Mouse (Mus musculus) forebrain, embryonic 14.5 days (tissue): ENCODE results near the gene Rac2. TPM values are rescaled to one million over a fixed set of nuclear protein-coding genes. Genes with fewer than 3 reads are reported as not detected.

Experiments used
- ATAC-seq: fragments of 200-750 bp; cut with Nextera tagmentation; 2 replicates; pipeline ENCODE4 v1.8.0; 2017; ENCODE audit warnings: mild to moderate bottlenecking, moderate library complexity
- DNase-seq: peaks from one replicate; pipeline ENCODE4 v3.0.0-alpha.2; 2015; ENCODE audit warnings: low spot score
- H3K27ac ChIP-seq: fragments of 300-500 bp; sonication (generic); 2 replicates; pipeline ENCODE4 v1.5.1; 2014; ENCODE audit warnings: low read depth, mild to moderate bottlenecking, control low read depth, low read length, moderate library complexity
- H3K27me3 ChIP-seq: fragments of 300-500 bp; sonication (generic); replicated peaks from 2 replicates; pipeline ENCODE4 v1.6.1; 2014; ENCODE audit warnings: low read length, control low read depth, mixed read lengths; ENCODE audit not compliant: control insufficient read depth, insufficient read depth
- H3K36me3 ChIP-seq: fragments of 300-500 bp; sonication (generic); 2 replicates; pipeline ENCODE4 v1.6.1; 2014; ENCODE audit warnings: low read length, control low read depth; ENCODE audit not compliant: control insufficient read depth, insufficient read depth
- H3K4me1 ChIP-seq: fragments of 300-500 bp; sonication (generic); 2 replicates; pipeline ENCODE4 v1.6.1; 2014; ENCODE audit warnings: antibody characterized with exemption, low read length, control low read depth; ENCODE audit not compliant: control insufficient read depth, insufficient read depth
- H3K4me2 ChIP-seq: fragments of 300-500 bp; sonication (generic); 2 replicates; pipeline ENCODE4 v1.6.1; 2014; ENCODE audit warnings: mild to moderate bottlenecking, control low read depth, low read length
- H3K4me3 ChIP-seq: fragments of 300-500 bp; sonication (generic); 2 replicates; pipeline ENCODE4 v1.5.1; 2014; ENCODE audit warnings: low read depth, low read length, control low read depth
- H3K9ac ChIP-seq: fragments of 300-500 bp; sonication (generic); 2 replicates; pipeline ENCODE4 v1.6.1; 2014; ENCODE audit warnings: mild to moderate bottlenecking, low read length, control low read depth, moderate library complexity
- H3K9me3 ChIP-seq: fragments of 300-500 bp; sonication (generic); replicated peaks from 2 replicates; pipeline ENCODE4 v1.6.1; 2016; ENCODE audit warnings: low read length, control low read depth, mixed read lengths; ENCODE audit not compliant: control insufficient read depth
- WGBS: fragments of 180-500 bp; shearing (Covaris S2); extraction: QIAGEN DNeasy Blood & Tissue Kit; methylation state at CpG from one replicate; pipeline ENCODE4 v1.1.7; 2014; 5-methylcytosine and 5-hydroxymethylcytosine counted together
- polyA plus RNA-seq: library from polyadenylated mRNA; unstranded; fragments of >200 nt; fragmentation: Nextera tagmentation; extraction: Ambion mirVana; gene quantifications from 2 replicates; pipeline ENCODE4 v1.2.1, GENCODE M21; 2014

Gene Rac2
- polyA plus RNA-seq, 1 experiment from 2014 or later = 5.9 TPM

GRCm38 (mm10) chr15:78599529-78600193 lies 27.1 kb upstream of the Rac2 start:
- H3K4me2 ChIP-seq = no peak overlapping the region
- no peaks in the 10 kb centered on the region for H3K9me3 ChIP-seq
- WGBS = 81% methylated on average over 13 of the region's 13 CpGs
- no peak overlapping the region for H3K4me3 ChIP-seq
- DNase-seq = no peak
- no peaks in the 10 kb centered on the region for H3K36me3 ChIP-seq
- H3K27ac ChIP-seq = no peak overlapping the region
- no peaks in the 10 kb centered on the region for H3K27me3 ChIP-seq
- no peaks in the 10 kb centered on the region for H3K4me1 ChIP-seq
- no peak overlapping the region for H3K9ac ChIP-seq
- no peak for ATAC-seq

- H3K27ac ChIP-seq = no peak overlapping the region
- no peaks in the 10 kb centered on the region for H3K27me3 ChIP-seq
- DNase-seq (no peak), ATAC-seq (no peak)
- H3K9ac ChIP-seq = no peak overlapping the region
- H3K9me3 ChIP-seq = no peaks in the 10 kb centered on the region
- H3K4me3 ChIP-seq = no peak overlapping the region
- no peaks in the 10 kb centered on the region for H3K4me1 ChIP-seq
- H3K4me2 ChIP-seq = no peak overlapping the region
- WGBS = 88% methylated on average over 6 of the region's 6 CpGs
- H3K36me3 ChIP-seq = no peaks in the 10 kb centered on the region
These were observed 26.5 kb upstream of the Rac2 start for GRCm38 (mm10) chr15:78599124-78599523.

- H3K4me1 ChIP-seq = no peaks in the 10 kb centered on the region
- H3K27ac ChIP-seq = no peak overlapping the region
- 48% methylated on average over 4 of the region's 4 CpGs for WGBS
These were observed 25.1 kb upstream of the Rac2 start for GRCm38 (mm10) chr15:78597729-78598128.

GRCm38 (mm10) chr15:78596914-78597313 lies 24.3 kb upstream of the Rac2 start, which contains the start of gene Cyth4:
Cyth4 (plus strand) TSS chr15:78597047.
- no peaks in the 10 kb centered on the region for H3K9me3 ChIP-seq
- DNase-seq (no peak), ATAC-seq (no peak)
- H3K9ac ChIP-seq = no peak within 1 kb of the TSS
- no peak within 1 kb of the TSS for H3K4me2 ChIP-seq
- H3K27ac ChIP-seq = no peak within 1 kb of the TSS
- H3K4me3 ChIP-seq = no peak within 1 kb of the TSS
- H3K4me1 ChIP-seq = no peaks in the 10 kb centered on the region
- 86% methylated on average over 7 of the region's 7 CpGs for WGBS
- H3K36me3 ChIP-seq = no peaks in the 10 kb centered on the region
- H3K27me3 ChIP-seq = no peaks in the 10 kb centered on the region

More at GRCm38 (mm10) chr15:78597729-78598128, 25.1 kb upstream of the Rac2 start:
- no peaks in the 10 kb centered on the region for H3K36me3 ChIP-seq
- no peak overlapping the region for H3K4me2 ChIP-seq
- no peak overlapping the region for H3K4me3 ChIP-seq
- ATAC-seq (no peak), DNase-seq (no peak)
- H3K9ac ChIP-seq = no peak overlapping the region
- H3K27me3 ChIP-seq = no peaks in the 10 kb centered on the region
- no peaks in the 10 kb centered on the region for H3K9me3 ChIP-seq

GRCm38 (mm10) chr15:78596504-78596903 lies 23.9 kb upstream of the Rac2 start:
- H3K27ac ChIP-seq = no peak overlapping the region
- no peak overlapping the region for H3K9ac ChIP-seq
- H3K4me3 ChIP-seq = no peak overlapping the region
- ATAC-seq = no peak
- no peaks in the 10 kb centered on the region for H3K27me3 ChIP-seq
- DNase-seq = no peak
- no peak overlapping the region for H3K4me2 ChIP-seq
- 74% methylated on average over 6 of the region's 6 CpGs for WGBS
- no peaks in the 10 kb centered on the region for H3K4me1 ChIP-seq
- H3K9me3 ChIP-seq = no peaks in the 10 kb centered on the region
- H3K36me3 ChIP-seq = no peaks in the 10 kb centered on the region

- H3K4me3 ChIP-seq = no peak overlapping the region
- ATAC-seq (no peak), DNase-seq (no peak)
- H3K9ac ChIP-seq = no peak overlapping the region
- no peaks in the 10 kb centered on the region for H3K9me3 ChIP-seq
- H3K4me1 ChIP-seq = no peaks in the 10 kb centered on the region
- no peak overlapping the region for H3K27ac ChIP-seq
- H3K4me2 ChIP-seq = no peak overlapping the region
- H3K27me3 ChIP-seq = no peaks in the 10 kb centered on the region
- no peaks in the 10 kb centered on the region for H3K36me3 ChIP-seq
- 72% methylated on average over 5 of the region's 5 CpGs for WGBS
These were observed 22.9 kb upstream of the Rac2 start for GRCm38 (mm10) chr15:78595468-78595867.

GRCm38 (mm10) chr15:78594831-78595230 lies 22.2 kb upstream of the Rac2 start:
- Histone ChIP-seq H3K9ac (no peak overlapping the region), H3K4me3 (no peak overlapping the region), H3K27ac (no peak overlapping the region), H3K4me2 (no peak overlapping the region), H3K36me3 (no peaks in the 10 kb centered on the region), H3K4me1 (no peaks in the 10 kb centered on the region), H3K9me3 (no peaks in the 10 kb centered on the region), H3K27me3 (no peaks in the 10 kb centered on the region)
- 96% methylated on average over 2 of the region's 2 CpGs for WGBS
- DNase-seq = no peak
- no peak for ATAC-seq

- Histone ChIP-seq H3K4me2 (no peak overlapping the region), H3K27ac (no peak overlapping the region), H3K4me3 (no peak overlapping the region), H3K36me3 (no peaks in the 10 kb centered on the region), H3K4me1 (no peaks in the 10 kb centered on the region), H3K9me3 (no peaks in the 10 kb centered on the region), H3K27me3 (no peaks in the 10 kb centered on the region), H3K9ac (no peak overlapping the region)
- no peak for DNase-seq
- no peak for ATAC-seq
- 83% methylated on average over 7 of the region's 7 CpGs for WGBS
These were observed 21.4 kb upstream of the Rac2 start for GRCm38 (mm10) chr15:78593896-78594425.

- no peaks in the 10 kb centered on the region for H3K9me3 ChIP-seq
- no peak overlapping the region for H3K27ac ChIP-seq
- no peaks in the 10 kb centered on the region for H3K27me3 ChIP-seq
- H3K4me1 ChIP-seq = no peaks in the 10 kb centered on the region
- ATAC-seq (no peak), DNase-seq (no peak)
- WGBS = 77% methylated on average over 14 of the region's 14 CpGs
- H3K4me3 ChIP-seq = no peak overlapping the region
- no peak overlapping the region for H3K9ac ChIP-seq
- no peaks in the 10 kb centered on the region for H3K36me3 ChIP-seq
- H3K4me2 ChIP-seq = no peak overlapping the region
These were observed 19.9 kb upstream of the Rac2 start for GRCm38 (mm10) chr15:78592452-78592968.
